Mouse (Mus musculus) heart, adult 2 months (tissue): ENCODE data around the gene Tnp2.

Experiments used
- CTCF ChIP-seq: fragments of 200-600 bp; IDR thresholded peaks from 2 replicates; pipeline ENCODE4 v1.8.1; 2022; ENCODE audit warnings: antibody characterized with exemption, mild to moderate bottlenecking, moderate library complexity
- EP300 ChIP-seq: fragments of 200-500 bp; IDR thresholded peaks from 2 replicates; pipeline ENCODE4 v1.6.1; 2011; ENCODE audit warnings: low read depth, low read length, control low read depth; ENCODE audit not compliant: insufficient read depth
- POLR2A ChIP-seq: fragments of 200-500 bp; IDR thresholded peaks from 2 replicates; pipeline ENCODE4 v1.6.1; 2011; ENCODE audit warnings: mild to moderate bottlenecking, low read depth, low read length, control low read depth; ENCODE audit not compliant: insufficient read depth

GRCm38 (mm10) chr16:10774726-10775125 is 13.7 kb downstream of the Tnp2 start:
- TF ChIP-seq CTCF (no peak), EP300 (no peak), POLR2A (no peak)
